Mouse (Mus musculus) ovary, postnatal 10 days (tissue): ENCODE measurements around the gene Mboat2.

Experiments
- DNase-seq: peaks from one replicate; pipeline ENCODE4 v3.0.0; 2022; ENCODE audit warnings: low spot score

Gene Mboat2

DNA sequence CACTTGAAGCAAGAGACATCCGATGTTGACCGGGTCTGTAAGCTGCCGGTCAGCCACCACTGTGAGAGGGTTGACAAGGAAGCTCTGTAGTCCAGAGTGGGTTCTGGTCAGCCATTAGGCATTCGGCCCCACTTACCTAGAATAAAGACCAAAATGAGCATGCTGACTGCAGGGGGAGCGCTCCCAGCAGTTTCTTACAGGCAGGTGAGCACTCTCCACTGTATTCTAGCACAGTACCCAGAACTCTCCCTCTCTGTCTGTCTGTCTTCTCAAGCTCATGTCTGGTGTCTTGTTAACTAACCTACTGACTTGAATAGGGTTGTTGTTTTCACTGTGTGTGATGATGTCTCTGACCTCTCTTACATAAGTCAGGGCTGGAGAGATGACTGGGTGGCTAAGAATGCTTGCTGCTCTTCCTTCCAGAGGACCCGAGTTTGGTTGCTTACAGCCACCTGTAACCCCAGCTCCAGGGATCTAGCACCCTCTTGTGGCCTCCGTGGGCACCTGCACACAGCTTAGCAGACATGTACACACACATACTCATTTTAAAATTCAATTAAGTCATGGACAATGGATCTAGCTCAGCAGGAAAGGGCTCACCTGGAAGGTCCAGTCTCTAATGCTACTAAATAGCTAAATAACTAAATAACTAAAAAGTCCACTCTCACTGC lies 119.8 kb downstream of the Mboat2 start:
- DNase-seq, result no peak

DNA sequence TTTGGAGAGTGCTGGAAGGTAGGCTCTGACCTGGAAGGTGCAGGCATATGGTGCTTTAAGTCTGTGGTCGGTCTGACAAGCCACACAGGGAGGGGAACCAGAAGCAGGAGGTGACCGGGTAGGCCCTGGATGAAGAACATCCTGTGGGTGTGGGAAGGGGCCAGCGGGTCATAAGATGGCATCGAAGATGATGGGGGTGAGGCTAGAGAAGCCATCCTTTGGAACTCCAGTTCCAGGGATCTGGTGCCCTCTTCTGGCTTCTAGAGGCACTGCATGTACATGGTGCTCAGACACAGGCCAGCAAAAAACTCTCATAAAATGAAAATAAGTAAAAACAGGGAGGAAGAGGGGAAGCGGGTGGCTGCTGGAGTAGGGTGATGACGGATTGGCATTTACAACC lies 121.5 kb downstream of the Mboat2 start:
- DNase-seq, result peak; percentile 24

DNA sequence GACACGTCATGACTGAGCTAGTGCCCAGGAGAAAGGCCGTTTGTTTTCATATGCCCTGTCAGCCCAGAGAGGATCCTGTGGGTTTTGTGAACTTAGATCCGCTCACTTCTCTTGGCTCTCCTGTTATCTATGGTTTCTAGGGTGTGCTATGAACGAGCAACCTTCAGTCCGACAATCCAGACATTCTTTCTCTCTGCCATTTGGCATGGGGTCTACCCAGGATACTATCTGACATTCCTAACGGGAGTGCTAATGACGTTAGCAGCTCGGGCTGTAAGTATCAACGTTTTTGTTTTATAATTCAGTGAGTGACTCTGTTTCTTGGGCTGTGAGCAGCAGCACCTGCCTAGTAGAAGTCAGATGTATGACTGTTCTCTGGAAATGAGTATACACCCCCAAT lies 124.5 kb downstream of the Mboat2 start:
- no peak for DNase-seq

DNA sequence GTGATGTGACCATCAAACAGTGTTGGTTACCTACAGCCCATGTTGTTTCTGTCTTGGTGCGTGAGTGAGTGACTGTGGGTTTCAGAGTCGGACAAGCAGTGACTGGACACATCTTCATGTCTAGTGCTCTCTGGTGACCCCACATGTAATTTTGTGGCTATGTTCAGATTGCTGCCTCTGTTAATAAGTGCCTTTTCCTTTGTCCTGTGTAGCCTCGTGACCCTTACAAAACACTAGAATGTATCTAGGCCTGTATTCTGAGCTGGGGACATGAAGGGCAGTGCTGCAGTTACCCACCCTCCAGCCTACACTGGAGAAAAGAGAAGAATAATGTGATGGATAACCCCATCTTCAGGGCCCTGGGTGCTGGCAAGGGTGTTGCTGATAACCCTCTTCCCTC lies 127.8 kb downstream of the Mboat2 start:
- no peak for DNase-seq

DNA sequence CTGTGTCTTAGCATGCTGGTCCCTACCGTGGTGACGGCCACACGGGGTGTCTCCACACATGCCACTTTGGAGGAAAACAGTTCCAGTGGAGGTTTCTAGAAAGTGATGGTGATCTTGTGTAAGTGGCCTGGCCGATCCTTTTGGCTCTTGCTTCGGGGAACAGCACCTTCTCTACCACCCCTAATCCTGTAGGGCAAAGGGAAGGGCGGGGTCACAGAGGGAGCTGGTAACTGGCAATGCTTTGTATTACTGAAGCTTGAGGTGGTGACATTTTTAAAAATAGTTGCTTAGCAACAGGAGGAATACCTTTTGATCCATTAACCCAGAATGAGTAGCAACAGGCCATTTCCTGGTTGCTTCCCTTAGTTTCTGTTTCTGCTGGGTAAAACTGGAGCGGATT lies 131.1 kb downstream of the Mboat2 start:
- DNase-seq, result no peak

DNA sequence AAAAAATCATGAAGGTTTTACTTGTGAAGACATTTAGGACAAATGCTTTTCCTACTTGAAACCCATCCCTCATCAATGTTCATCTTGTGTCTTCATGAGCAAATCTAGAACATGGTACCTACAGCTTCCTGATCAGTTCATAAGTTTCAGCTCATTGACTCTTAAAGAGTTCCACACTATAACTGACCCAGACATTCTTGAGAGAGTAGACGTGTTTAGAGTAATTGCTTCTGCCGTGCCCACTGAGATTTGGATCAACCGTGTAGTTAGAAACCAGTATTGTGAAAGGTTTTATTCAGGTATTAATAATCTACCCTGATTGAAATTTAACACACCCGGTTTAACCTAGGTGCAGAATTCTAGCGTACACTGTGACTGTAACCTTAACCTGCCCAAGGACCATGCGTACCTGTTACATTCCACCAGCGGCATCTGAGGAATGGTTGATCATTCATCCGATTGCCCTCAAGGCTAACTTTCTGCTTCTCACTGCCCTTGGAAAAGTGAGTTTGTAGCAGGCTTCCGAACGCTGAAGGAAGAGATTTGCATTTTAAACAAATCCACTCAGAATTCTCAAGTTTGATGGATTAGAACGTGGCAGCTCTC lies 131.8 kb downstream of the Mboat2 start:
- DNase-seq, result no peak

DNA sequence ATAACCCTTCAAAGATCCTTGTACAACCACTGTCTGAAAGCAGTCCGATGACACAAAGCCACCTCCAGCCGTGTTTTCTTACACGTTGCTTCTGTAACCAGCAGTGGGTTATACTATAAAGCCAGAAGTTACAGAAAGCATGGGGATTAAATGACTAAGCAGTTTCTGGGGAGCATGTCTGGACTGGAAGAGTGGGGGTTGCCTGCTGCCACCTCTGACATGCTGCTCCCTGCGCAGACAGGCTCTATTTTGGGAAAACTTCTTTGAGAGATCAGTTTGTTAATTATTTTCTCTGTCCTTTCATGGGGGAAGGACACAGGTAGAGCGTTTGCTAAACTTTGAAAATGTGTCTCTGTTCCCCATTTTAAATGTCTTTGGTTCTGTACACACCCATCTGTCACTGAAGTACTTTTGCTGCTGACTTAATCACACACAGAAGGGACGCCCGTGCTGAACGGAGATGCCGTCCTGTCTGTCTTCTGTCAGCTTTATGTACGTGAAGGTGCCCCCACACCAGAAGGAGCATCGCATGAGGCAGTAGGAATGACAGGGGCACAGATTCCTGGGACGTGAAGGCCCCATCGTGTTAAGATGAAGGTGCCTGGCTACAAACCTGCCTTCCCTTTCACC lies 132.8 kb downstream of the Mboat2 start:
- DNase-seq, result no peak

DNA sequence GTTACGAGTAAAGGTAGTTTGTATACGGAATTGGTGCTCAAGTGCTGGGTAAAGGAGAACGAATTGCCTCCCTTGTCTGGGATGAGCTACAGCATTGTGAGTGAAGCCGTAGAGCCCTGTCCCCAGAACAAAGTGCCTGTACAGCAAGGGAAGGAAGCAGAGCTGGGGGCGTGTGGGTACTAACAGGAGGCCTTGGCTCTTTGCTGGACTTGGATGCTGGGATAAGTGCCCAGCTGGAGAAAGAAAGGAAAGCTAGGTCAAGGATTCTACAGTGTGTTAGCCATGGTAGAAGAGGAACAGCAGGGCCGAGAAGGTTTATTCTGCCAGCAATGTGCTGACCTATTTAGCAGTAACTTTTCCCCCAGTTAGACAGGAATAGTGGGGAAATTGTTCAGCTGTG lies 134.7 kb downstream of the Mboat2 start:
- no peak for DNase-seq

DNA sequence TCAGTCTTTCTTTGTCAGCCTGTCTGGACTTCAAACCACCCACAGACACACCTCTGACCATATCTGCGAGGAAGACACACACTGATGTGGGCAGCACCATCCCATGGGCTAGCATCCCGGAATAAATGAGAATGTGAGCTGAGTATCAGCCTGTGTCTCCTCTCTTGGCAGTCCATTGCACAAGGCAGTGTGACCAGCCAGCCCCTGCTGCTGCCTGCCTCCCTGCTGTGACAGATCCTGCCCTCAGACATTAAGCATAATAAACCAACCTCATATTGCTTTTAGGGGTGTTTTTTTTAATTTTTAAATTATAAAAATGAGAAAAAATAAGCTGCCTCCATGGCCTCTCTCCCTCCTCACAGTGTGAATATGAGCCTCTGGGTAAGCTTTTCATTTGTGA lies 135.4 kb downstream of the Mboat2 start:
- DNase-seq, result no peak

DNA sequence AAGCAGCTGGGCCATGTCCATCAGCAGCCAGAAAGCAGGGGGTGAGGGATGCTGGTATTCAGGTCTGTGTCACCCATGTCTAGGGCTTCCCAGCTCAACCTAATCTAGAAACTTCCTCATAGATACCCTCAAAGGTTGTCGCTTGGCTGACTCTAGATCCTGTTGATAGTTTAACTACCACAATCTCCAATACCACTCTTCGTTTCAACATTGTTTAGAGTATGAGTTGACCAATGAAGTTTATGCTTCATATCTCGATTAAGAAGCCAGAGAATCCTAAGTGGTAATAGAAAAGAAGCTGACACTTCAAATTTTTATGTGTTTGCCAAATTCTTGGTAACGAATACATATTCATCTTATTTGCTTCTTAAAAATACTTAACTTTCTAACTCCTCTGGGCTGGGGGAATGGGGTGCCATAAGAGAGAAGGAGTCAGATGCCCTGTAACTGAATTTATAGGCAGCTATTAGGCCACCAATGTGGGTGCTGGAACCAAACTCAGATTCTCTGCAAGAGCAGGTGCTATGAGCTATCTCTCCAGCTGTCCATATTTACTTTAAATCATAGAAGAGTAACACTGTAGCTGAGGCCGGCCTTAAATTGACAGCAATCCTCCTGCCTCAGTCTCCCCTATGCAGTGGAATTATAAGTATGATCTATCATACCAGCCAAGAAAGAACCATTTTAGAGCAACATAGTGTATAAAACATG lies 141.0 kb downstream of the Mboat2 start:
- DNase-seq, result no peak

DNA sequence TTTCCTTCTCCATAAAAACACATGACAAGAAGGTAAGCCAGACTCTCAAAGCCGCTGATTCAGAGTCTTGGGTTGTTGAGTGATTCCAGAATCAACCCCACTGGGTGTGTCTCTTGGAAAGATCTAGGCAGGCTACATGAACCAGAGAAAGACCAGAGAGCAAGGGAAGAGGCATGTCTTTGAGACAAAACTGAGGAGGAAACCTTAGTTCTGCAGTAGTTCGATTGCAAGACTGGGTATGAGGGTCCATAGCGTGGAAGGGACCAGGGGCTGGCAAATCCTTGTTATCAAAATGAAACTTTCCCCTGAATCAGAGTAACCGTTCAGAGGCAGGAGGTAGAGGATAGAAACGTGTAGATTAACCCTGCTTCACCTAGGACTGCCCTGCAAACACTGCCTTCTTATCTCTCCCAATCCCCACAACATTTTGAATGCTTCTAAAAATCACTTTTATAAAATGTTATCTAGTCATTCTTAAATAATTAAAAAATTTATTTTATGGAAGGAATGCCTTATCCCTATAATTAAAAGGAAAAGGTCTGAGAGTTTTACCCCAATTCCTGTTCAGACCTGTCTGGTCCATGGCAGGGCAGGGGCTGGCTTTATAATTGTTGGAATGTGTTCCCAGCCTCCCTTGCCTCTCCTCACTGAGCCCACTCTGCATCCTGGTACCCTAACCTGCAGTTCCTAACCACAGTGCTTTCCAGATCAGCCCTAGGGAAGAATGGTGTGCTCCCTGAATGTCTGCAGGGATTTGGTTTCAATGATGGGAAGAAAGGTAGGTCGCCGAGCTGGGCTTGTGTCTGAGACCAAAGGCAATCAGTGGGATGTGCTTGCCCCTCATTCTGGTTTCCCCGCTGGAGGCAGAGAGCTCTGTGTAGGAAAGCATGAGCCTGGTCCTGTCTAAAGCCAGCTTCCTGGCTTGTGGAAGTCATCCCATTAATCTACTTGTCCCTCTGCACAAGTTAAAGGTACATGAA lies 142.0 kb downstream of the Mboat2 start:
- DNase-seq, result no peak

DNA sequence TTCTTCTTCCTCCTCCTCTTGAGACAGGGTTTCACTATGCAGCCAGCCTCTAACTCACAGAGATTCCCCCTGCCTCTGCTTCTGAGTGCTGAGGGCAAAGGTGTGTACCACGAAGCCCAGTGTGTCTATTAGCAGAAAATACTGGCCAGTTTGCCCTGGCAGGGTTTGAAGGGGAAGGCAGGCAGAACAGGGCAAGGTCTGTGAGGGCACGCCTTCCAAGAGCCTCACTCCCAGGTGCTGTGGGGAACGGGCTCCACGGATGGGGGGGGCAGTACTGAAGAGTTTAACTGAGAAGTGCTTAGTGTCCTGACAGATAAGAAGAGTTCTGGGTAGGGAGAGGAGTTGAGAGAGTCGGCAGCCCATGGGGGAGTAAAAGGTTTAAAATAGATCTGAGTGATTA lies 142.9 kb downstream of the Mboat2 start:
- no peak for DNase-seq

DNA sequence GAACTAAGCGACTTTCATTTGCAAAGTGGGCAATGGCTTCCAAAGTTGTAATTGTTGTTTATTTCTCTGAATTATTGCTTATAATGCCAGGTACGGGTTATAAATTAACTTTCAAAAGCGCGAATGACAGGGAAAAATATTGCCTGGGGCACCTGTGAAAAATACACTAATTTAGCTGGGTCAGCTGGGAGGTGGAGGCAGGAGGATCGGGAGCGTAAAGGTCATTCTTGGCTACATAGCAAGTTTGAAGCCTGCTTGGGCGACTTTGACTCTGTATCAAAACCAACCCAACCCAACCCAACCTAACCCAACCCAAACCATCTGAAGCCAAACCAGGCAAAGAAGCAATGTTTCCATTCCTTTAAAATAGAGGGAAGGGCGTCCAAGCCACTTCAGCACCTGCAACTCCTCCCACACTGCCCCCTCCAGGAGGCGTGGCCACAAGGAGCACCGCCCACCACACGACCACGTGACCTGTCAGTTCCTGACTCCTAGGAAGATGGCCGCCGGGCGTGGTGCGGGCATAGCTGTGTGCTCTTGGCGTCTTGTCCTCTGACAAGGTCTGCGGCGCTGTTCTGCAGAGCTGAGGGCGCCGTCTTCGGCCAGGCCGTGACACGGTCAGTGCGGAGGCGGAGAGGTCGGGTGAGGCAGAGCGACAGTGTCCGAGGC lies 143.9 kb downstream of the Mboat2 start, which contains the start of gene Kidins220:
Gene Kidins220 (plus strand): TSS at position 480 of the 669 bp plus-strand sequence.
- peak; percentile 89 for DNase-seq

DNA sequence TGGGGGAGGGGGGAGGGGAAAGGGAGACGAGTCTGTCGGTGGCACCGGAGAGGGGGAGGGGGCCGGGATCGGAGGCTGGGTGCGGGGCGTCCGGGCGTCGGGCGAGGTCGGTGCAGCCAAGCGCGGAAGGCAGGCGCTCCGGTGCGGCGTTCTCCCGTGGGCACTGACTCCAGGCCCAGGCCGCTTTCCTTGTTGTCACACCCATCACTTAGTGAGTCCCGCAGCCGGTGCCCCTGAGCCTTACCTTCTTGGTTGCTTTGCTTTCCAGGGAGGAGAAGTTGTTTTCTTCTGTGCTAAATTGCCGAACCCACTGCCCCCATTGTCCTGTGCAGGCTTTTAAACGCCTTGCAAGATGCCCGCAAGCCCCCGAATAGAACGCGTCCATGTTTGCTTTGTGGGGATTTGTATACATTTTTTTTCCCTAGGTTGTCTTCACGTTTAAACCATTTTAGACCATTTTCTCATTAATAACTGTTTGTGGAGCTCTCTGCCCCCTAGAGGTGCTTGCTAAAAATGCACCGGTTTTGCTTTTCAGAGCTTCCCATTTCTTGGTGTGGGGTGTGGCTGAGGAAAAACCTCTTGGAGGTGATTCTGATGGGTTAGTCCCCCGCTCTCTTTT lies 144.5 kb downstream of the Mboat2 start:
- peak; percentile 26 for DNase-seq

DNA sequence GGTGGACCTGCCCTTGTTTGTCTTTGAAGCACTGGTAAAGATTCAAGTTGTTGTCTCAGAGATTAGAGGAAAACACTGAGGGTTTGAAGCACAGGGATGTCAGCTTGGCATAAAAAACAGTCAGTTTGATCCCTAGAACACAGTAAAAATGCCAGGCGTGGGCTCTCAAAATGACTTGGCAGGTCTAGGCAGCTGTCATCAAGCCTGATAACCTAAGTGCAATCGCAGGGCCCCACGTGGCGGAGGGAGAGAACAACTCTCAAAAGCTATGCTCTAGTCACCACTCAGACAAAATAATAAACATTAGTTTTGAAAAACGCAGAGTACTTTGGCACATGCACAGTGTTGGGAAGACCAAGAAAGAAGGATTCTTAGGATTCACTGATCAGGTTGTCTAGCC lies 154.5 kb downstream of the Mboat2 start:
- no peak for DNase-seq

DNA sequence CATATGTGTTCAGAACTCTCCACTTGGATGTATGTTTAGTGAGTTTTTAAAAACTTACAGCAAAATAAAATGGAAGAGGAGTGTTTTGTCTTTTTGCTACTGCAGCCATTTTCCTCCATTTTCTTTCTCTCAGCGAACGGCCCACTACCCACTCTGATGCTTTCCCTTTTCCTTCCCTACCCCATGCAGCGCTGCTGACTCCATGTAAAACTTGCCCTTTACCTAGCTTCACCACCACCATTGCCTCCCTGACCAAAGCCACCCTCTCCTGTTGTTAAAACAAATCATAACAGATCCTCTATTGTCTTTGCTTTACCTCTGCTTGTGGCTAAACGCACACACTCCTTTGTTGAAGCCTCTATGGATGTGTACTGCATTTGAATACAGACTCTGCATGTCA lies 164.7 kb downstream of the Mboat2 start:
- no peak for DNase-seq

DNA sequence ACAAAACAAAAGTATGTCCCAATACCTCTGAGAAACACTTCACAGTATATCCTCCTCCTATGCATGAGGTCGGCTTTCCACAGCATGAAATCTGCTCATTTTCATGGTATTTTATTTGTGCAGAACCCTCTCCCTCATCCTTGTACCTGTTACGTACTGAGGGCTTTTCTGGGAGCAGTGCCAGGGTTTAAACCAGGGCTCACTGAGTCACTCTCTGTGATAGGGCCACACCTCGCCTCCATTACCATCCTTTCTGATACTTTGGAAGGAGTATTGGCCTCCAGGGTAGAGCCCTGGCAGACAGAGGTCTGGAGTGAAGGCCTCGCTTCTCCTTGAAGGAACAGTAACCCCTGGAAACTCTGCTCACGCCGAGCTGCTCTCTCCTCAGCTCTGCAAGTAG lies 174.7 kb downstream of the Mboat2 start:
- no peak for DNase-seq

DNA sequence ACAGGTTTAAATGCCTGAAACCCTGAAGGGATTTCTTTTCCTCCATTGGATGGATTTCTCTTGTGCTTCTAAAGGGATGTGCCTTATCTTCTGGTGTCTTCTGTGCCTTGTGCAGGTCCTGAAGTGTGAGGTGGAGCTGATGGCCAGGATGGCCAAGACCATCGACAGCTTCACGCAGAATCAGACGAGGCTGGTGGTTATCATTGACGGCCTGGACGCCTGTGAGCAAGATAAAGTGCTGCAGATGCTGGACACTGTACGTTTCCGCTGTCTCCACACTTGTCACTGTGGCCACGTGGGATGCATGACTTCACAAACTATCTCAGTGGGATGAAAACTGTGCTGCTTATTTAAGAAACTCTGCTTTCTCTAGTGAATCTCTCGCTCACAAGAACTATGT lies 179.3 kb downstream of the Mboat2 start:
- no peak for DNase-seq

DNA sequence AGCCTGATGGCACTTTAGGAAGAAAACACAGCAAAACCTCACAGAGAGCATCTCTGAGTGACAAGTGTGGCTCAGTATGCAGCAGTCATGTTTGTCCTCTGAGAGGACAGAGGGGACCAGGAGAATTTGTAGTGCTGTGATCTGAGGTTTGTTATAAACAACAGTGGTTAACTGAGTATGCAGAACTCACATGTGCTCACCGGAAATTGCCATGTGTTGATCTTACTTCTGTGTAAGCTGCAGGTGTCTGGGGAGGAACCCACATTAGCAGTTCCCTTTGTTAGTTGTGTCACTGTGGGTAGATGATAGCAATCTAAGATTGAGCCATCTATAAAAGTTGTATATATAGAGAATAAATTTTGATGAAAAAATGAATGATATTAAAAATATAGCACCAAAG lies 179.7 kb downstream of the Mboat2 start:
- no peak for DNase-seq

DNA sequence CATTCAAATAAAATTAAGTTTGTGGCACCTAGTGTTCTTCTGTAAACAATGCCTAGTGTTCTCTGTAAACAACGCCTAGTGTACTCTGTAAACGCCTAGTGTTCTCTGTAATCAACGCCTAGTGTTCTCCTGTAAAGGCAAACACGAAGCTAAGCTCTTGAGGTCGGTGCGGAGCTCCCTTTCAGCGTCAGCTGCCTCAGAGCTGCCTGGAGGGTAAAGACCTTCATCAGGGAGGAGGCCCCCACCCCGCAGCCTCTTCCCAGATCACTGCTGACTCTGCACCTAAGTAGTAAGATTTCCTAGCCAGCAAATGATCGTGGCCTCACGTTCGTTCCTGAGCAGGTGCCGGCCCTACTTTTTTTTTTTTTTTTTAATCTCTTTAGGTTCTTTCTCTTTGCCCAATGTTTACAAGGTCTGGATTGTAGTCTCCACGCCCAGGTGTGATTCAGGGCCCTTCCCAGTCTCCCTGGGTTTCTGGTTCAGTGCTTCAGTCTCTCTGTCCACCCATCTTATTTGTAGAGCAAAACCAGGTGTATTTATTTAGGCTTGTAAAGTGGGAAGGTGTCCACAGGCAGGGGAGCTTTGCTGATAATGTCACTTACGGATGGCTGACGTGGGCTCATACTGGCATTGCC lies 181.2 kb downstream of the Mboat2 start:
- DNase-seq, result no peak
